Mouse (Mus musculus) limb, embryonic 11.5 days (tissue): ENCODE data around the gene Fyn. TPM values are rescaled to one million over a fixed set of nuclear protein-coding genes. Genes with fewer than 3 reads are reported as not detected.

ENCODE experiments used
- ATAC-seq: fragments of 200-750 bp; cut with Nextera tagmentation; 2 replicates; pipeline ENCODE4 v1.8.0; 2017; ENCODE audit warnings: low read depth; ENCODE audit not compliant: insufficient number of reproducible peaks, low FRiP score, low TSS enrichment
- DNase-seq: peaks from one replicate; pipeline ENCODE4 v3.0.0-alpha.2; 2015; ENCODE audit warnings: low spot score
- H3K27ac ChIP-seq: fragments of 300-500 bp; sonication (generic); replicated peaks from 2 replicates; pipeline ENCODE4 v1.5.1; 2014; ENCODE audit warnings: low read depth, mild to moderate bottlenecking, low read length
- H3K27me3 ChIP-seq: fragments of 300-500 bp; sonication (generic); 2 replicates; pipeline ENCODE4 v1.6.1; 2014; ENCODE audit warnings: mild to moderate bottlenecking, low read length, mixed read lengths; ENCODE audit not compliant: control insufficient read depth, insufficient read depth
- H3K36me3 ChIP-seq: fragments of 300-500 bp; sonication (generic); 2 replicates; pipeline ENCODE4 v1.6.1; 2014; ENCODE audit warnings: mild to moderate bottlenecking, low read length, moderate library complexity, mixed read lengths; ENCODE audit not compliant: control insufficient read depth, insufficient read depth
- H3K4me1 ChIP-seq: fragments of 300-500 bp; sonication (generic); 2 replicates; pipeline ENCODE4 v1.6.1; 2014; ENCODE audit warnings: low read length, mixed read lengths; ENCODE audit not compliant: control insufficient read depth, insufficient read depth
- H3K4me2 ChIP-seq: fragments of 300-500 bp; sonication (generic); 2 replicates; pipeline ENCODE4 v1.6.1; 2014; ENCODE audit warnings: low read depth, mild to moderate bottlenecking, moderate library complexity; ENCODE audit not compliant: severe bottlenecking
- H3K4me3 ChIP-seq: fragments of 300-500 bp; sonication (generic); 2 replicates; pipeline ENCODE4 v1.5.1; 2014; ENCODE audit warnings: low read depth, low read length
- H3K9ac ChIP-seq: fragments of 300-500 bp; sonication (generic); 2 replicates; pipeline ENCODE4 v1.6.1; 2014; ENCODE audit warnings: mild to moderate bottlenecking, low read length
- H3K9me3 ChIP-seq: fragments of 300-500 bp; sonication (generic); 2 replicates; pipeline ENCODE4 v1.6.1; 2016; ENCODE audit warnings: low read length; ENCODE audit not compliant: control insufficient read depth
- WGBS: fragments of 180-500 bp; shearing (Covaris S2); extraction: QIAGEN DNeasy Blood & Tissue Kit; methylation state at CpG from one replicate; pipeline ENCODE4 v1.1.7; 2014; 5-methylcytosine and 5-hydroxymethylcytosine counted together
- polyA plus RNA-seq: library from polyadenylated mRNA; unstranded; fragments of >200 nt; fragmentation: Nextera tagmentation; extraction: Ambion mirVana; gene quantifications from 2 replicates; pipeline ENCODE4 v1.2.1, GENCODE M21; 2014

The Fyn gene
- polyA plus RNA-seq, 1 experiment from 2014 or later = 20.6 TPM

- 85% methylated on average over 7 of the region's 7 CpGs for WGBS
- ATAC-seq = no peak
- H3K27ac ChIP-seq = no peak overlapping the region
- H3K27me3 ChIP-seq = no peaks in the 10 kb centered on the region
- no peaks in the 10 kb centered on the region for H3K9me3 ChIP-seq
- peaks cover 12% of the 10 kb centered on the region for H3K4me1 ChIP-seq
- H3K4me3 ChIP-seq = no peak overlapping the region
- no peak overlapping the region for H3K9ac ChIP-seq
- no peaks in the 10 kb centered on the region for H3K36me3 ChIP-seq
- no peak for DNase-seq
- H3K4me2 ChIP-seq = no peak overlapping the region
These were observed 138.2 kb downstream of the Fyn start for GRCm38 (mm10) chr10:39506831-39507230.

- Histone ChIP-seq H3K27me3 (no peaks in the 10 kb centered on the region), H3K4me2 (no peak overlapping the region), H3K9ac (no peak overlapping the region), H3K4me1 (peaks cover 12% of the 10 kb centered on the region), H3K9me3 (no peaks in the 10 kb centered on the region), H3K4me3 (no peak overlapping the region), H3K36me3 (no peaks in the 10 kb centered on the region), H3K27ac (no peak overlapping the region)
- WGBS = 88% methylated on average over 5 of the region's 5 CpGs
- DNase-seq = no peak
- no peak for ATAC-seq
These were observed 140.1 kb downstream of the Fyn start for GRCm38 (mm10) chr10:39508801-39509200.

- ATAC-seq = no peak
- Histone ChIP-seq H3K27ac (no peak overlapping the region), H3K27me3 (no peaks in the 10 kb centered on the region), H3K9me3 (no peaks in the 10 kb centered on the region), H3K9ac (no peak overlapping the region), H3K4me1 (peaks cover 11% of the 10 kb centered on the region), H3K4me3 (no peak overlapping the region), H3K36me3 (no peaks in the 10 kb centered on the region), H3K4me2 (no peak overlapping the region)
- no peak for DNase-seq
- 53% methylated on average over 8 of the region's 8 CpGs for WGBS
These were observed 141.3 kb downstream of the Fyn start for GRCm38 (mm10) chr10:39509937-39510336.

GRCm38 (mm10) chr10:39512631-39513314 lies 144.1 kb downstream of the Fyn start:
- WGBS = 91% methylated on average over 14 of the region's 14 CpGs
- no peak for DNase-seq
- Histone ChIP-seq H3K4me1 (peaks cover 14% of the 10 kb centered on the region), H3K27me3 (no peaks in the 10 kb centered on the region), H3K9ac (no peak overlapping the region), H3K9me3 (no peaks in the 10 kb centered on the region), H3K36me3 (0 out of 2 replicates have a peak, but pooled peaks cover 2% of the 10 kb centered on the region), H3K27ac (no peak overlapping the region), H3K4me2 (no peak overlapping the region), H3K4me3 (no peak overlapping the region)
- ATAC-seq = no peak

- DNase-seq = no peak
- Histone ChIP-seq H3K9me3 (no peaks in the 10 kb centered on the region), H3K4me1 (peaks cover 10% of the 10 kb centered on the region), H3K9ac (no peak overlapping the region), H3K4me2 (no peak overlapping the region), H3K27ac (no peak overlapping the region), H3K27me3 (no peaks in the 10 kb centered on the region), H3K36me3 (0 out of 2 replicates have a peak, but pooled peaks cover 2% of the 10 kb centered on the region), H3K4me3 (no peak overlapping the region)
- 98% methylated on average over 8 of the region's 8 CpGs for WGBS
- no peak for ATAC-seq
These were observed 146.3 kb downstream of the Fyn start for GRCm38 (mm10) chr10:39514916-39515315.

GRCm38 (mm10) chr10:39516541-39517133 lies 148.0 kb downstream of the Fyn start:
- Histone ChIP-seq H3K27me3 (no peaks in the 10 kb centered on the region), H3K36me3 (0 out of 2 replicates have a peak, but pooled peaks cover 2% of the 10 kb centered on the region), H3K9ac (no peak overlapping the region), H3K9me3 (no peaks in the 10 kb centered on the region), H3K4me1 (peaks cover 5% of the 10 kb centered on the region), H3K4me2 (no peak overlapping the region), H3K4me3 (no peak overlapping the region), H3K27ac (no peak overlapping the region)
- ATAC-seq (no peak), DNase-seq (no peak)
- WGBS = 86% methylated on average over 6 of the region's 6 CpGs

- H3K27ac ChIP-seq = no peak overlapping the region
These were observed 148.7 kb downstream of the Fyn start for GRCm38 (mm10) chr10:39517375-39517774.

GRCm38 (mm10) chr10:39518232-39518631 lies 149.6 kb downstream of the Fyn start:
- no peak overlapping the region for H3K4me3 ChIP-seq
- 0 out of 2 replicates have a peak, but pooled peaks cover 2% of the 10 kb centered on the region for H3K36me3 ChIP-seq
- H3K9me3 ChIP-seq = no peaks in the 10 kb centered on the region
- DNase-seq (no peak), ATAC-seq (no peak)
- no peak overlapping the region for H3K27ac ChIP-seq
- WGBS = 41% methylated on average over 8 of the region's 8 CpGs
- H3K4me1 ChIP-seq = peaks cover 8% of the 10 kb centered on the region
- no peaks in the 10 kb centered on the region for H3K27me3 ChIP-seq
- H3K4me2 ChIP-seq = no peak overlapping the region
- H3K9ac ChIP-seq = no peak overlapping the region

More at GRCm38 (mm10) chr10:39517375-39517774, 148.7 kb downstream of the Fyn start:
- ATAC-seq = no peak
- no peak for DNase-seq
- 38% methylated on average over 9 of the region's 9 CpGs for WGBS
- no peak overlapping the region for H3K4me3 ChIP-seq
- no peak overlapping the region for H3K4me2 ChIP-seq
- no peak overlapping the region for H3K9ac ChIP-seq
- H3K9me3 ChIP-seq = no peaks in the 10 kb centered on the region
- no peaks in the 10 kb centered on the region for H3K27me3 ChIP-seq
- H3K36me3 ChIP-seq = 0 out of 2 replicates have a peak, but pooled peaks cover 2% of the 10 kb centered on the region
- peaks cover 5% of the 10 kb centered on the region for H3K4me1 ChIP-seq
